Mouse (Mus musculus) adrenal gland, adult (tissue): ENCODE results near the gene Uevld.

Experiments
- DNase-seq, 2 experiments: peaks; one replicate each; pipeline ENCODE4 v3.0.0; 2022 to 2023; ENCODE audit warnings: low spot score in 1 of 2; ENCODE audit not compliant: inconsistent age in 2 of 2

Uevld gene

DNA sequence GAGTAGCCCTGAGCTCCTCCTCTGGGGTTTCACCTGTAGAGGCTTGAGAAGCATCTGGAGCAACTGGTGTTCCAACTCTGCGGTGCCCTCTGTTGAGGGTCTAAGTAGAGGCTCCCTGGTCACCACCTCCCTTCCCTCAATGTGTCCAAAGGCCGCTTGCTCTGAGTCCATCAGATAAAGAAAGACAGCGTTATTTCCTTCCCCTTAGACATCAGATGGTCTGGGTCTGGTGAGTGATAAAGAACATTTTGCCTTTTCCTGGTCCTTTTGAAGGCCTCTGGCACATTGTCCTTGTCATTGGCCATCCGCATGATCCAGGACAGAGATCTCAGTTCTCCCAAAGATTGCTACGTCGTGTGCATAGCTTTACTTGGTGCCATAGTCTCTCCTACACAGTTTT, 81.1 kb downstream of the Uevld start:
- no peak for DNase-seq

DNA sequence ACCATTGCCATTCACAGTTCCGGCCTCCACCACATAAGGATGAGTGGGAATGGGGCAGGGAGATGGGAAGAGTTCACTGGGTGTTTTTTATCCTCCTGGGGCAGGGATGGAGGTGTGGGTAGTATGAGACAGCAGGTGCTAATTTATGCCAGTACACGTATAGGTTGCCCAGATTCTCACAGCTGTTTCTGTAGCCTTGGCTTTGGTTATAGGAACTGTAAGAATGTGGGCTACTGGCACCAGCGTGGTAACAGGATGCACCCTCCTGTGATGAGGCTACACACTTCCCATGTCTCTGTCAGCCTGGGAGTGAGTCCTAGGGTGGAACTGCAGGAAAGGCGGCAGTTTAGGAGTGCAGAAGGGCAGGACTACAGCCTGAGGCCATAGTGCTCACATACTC, 81.5 kb downstream of the Uevld start:
- DNase-seq = no peak
